Mouse (Mus musculus) hindbrain, embryonic 16.5 days (tissue): ENCODE data around the gene Cacna1a. TPM values are rescaled to one million over a fixed set of nuclear protein-coding genes. Genes with fewer than 3 reads are reported as not detected.
"Not testable (repeated sequence)": the region's sequence is repeated elsewhere in the genome, so short reads cannot be mapped to it uniquely, and the experiment has no call there.

Source experiments
- ATAC-seq: fragments of 200-750 bp; cut with Nextera tagmentation; 2 replicates; pipeline ENCODE4 v1.8.0; 2017; ENCODE audit warnings: moderate TSS enrichment, moderate library complexity
- H3K27ac ChIP-seq: fragments of 300-500 bp; sonication (generic); 2 replicates; pipeline ENCODE4 v1.5.1; 2014; ENCODE audit warnings: low read depth, mild to moderate bottlenecking, control low read depth, low read length, moderate library complexity
- H3K27me3 ChIP-seq: fragments of 300-500 bp; sonication (generic); replicated peaks from 2 replicates; pipeline ENCODE4 v1.6.1; 2014; ENCODE audit warnings: low read length; ENCODE audit not compliant: control insufficient read depth, insufficient read depth
- H3K36me3 ChIP-seq: fragments of 300-500 bp; sonication (generic); 2 replicates; pipeline ENCODE4 v1.6.1; 2014; ENCODE audit warnings: mild to moderate bottlenecking, low read length, moderate library complexity, mixed read lengths; ENCODE audit not compliant: control insufficient read depth, insufficient read depth
- H3K4me1 ChIP-seq: fragments of 300-500 bp; sonication (generic); 2 replicates; pipeline ENCODE4 v1.6.1; 2014; ENCODE audit warnings: low read depth, low read length; ENCODE audit not compliant: control insufficient read depth, insufficient read depth
- H3K4me2 ChIP-seq: fragments of 300-500 bp; sonication (generic); 2 replicates; pipeline ENCODE4 v1.6.1; 2014; ENCODE audit warnings: mild to moderate bottlenecking, low read length, control low read depth, moderate library complexity
- H3K4me3 ChIP-seq: fragments of 300-500 bp; sonication (generic); 2 replicates; pipeline ENCODE4 v1.5.1; 2014; ENCODE audit warnings: mild to moderate bottlenecking, low read length, control low read depth, moderate library complexity
- H3K9ac ChIP-seq: fragments of 300-500 bp; sonication (generic); 2 replicates; pipeline ENCODE4 v1.6.1; 2014; ENCODE audit warnings: low read depth, mild to moderate bottlenecking, control low read depth, low read length, moderate library complexity
- H3K9me3 ChIP-seq: fragments of 300-500 bp; sonication (generic); 2 replicates; pipeline ENCODE4 v1.6.1; 2014; ENCODE audit warnings: mild to moderate bottlenecking, low read length, moderate library complexity; ENCODE audit not compliant: control insufficient read depth
- WGBS: fragments of 180-500 bp; shearing (Covaris S2); extraction: QIAGEN DNeasy Blood & Tissue Kit; methylation state at CpG from one replicate; pipeline ENCODE4 v1.1.7; 2014; 5-methylcytosine and 5-hydroxymethylcytosine counted together
- polyA plus RNA-seq: library from polyadenylated mRNA; unstranded; fragments of >200 nt; fragmentation: Nextera tagmentation; extraction: Ambion mirVana; gene quantifications from 2 replicates; pipeline ENCODE4 v1.2.1, GENCODE M21; 2015

The Cacna1a gene
- polyA plus RNA-seq, 1 experiment from 2014 or later: 17.1 TPM

DNA sequence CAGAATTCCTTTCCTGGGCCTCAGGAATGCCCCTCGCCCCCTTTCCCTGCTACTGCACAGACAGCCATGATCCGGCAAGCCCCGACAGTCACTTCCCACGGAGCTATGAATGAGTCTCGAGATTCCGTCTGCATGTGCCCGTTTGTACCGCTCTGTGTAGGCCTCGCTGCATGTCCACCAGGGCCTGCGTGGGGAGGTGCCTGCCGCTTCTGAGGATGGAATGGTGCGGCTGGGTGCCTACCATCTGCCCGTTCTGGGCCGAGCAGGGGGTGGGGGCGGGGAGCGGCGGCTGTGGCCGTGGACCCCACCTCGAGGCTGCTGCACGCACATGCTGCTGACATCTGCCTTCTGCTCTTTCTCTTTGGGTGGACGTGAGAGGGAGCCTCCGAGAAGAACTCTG, 228.8 kb downstream of the Cacna1a start:
- H3K27me3 ChIP-seq: no peaks in the 10 kb centered on the region
- H3K9me3 ChIP-seq: no peaks in the 10 kb centered on the region
- 34% methylated on average over 21 of the region's 22 CpGs for WGBS
- H3K4me2 ChIP-seq: no peak overlapping the region
- H3K4me3 ChIP-seq: no peak overlapping the region
- H3K4me1 ChIP-seq: no peaks in the 10 kb centered on the region; the same call in 1 of the 2 replicates
- ATAC-seq: no peak
- peak overlapping the region; percentile 5; the same call in 1 of the 2 replicates for H3K27ac ChIP-seq
- H3K9ac ChIP-seq: no peak overlapping the region
- H3K36me3 ChIP-seq: no peaks in the 10 kb centered on the region

DNA sequence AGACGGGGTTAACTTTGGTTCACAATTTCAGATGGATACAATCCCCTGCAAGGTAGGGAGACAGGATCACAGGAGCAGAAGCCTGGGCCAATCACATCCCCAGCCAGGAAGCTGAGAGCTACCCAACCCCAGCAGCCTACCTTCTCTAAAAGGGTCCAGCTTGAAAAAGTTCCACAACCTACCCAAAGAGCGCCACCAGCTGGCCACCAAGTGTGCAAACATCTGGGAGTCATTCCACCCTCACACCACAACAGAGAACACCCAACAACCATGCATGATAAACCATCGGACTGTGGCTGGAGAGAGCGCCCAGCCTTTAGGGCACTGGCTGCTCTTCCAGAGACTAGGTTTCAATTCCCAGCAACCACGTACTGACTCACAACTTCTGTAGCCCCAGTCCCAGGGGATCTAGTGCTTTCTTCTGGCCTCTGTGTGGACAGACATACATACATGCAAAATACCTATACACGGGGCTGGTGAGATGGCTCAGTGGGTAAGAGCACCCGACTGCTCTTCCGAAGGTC, 232.9 kb downstream of the Cacna1a start:
- Histone ChIP-seq H3K27me3 (no peaks in the 10 kb centered on the region), H3K4me2 (no peak overlapping the region), H3K27ac (no peak overlapping the region), H3K4me3 (no peak overlapping the region), H3K9me3 (no peaks in the 10 kb centered on the region), H3K36me3 (no peaks in the 10 kb centered on the region), H3K4me1 (no peaks in the 10 kb centered on the region; the same call in 1 of the 2 replicates), H3K9ac (no peak overlapping the region)
- WGBS: 78% methylated on average over 8 of the region's 8 CpGs
- no peak for ATAC-seq

- H3K4me1 ChIP-seq, H3K36me3 ChIP-seq, H3K27me3 ChIP-seq, H3K27ac ChIP-seq, H3K9me3 ChIP-seq, ATAC-seq, H3K4me3 ChIP-seq, H3K4me2 ChIP-seq, H3K9ac ChIP-seq: not testable (repeated sequence)
- 74% methylated on average over 4 of the region's 4 CpGs for WGBS
Measured at GRCm38 (mm10) chr8:84623425-84623824, 235.2 kb downstream of the Cacna1a start.

DNA sequence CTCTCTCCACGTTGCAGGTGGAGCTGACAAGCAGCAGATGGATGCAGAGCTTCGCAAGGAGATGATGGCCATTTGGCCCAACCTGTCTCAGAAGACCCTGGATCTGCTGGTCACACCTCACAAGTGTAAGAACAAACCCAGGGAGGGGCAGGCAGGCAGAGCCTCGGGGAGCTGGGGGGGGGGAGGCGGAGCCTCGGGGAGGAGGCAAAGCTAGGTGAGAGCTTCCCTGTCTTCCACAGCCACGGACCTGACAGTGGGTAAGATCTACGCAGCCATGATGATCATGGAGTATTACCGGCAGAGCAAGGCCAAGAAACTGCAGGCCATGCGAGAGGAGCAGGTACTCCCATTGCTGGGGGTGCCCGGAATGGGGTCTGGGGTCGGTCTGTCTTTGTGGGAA, 241.3 kb downstream of the Cacna1a start:
- ATAC-seq: no peak
- Histone ChIP-seq H3K27ac (no peak overlapping the region), H3K4me3 (no peak overlapping the region), H3K4me1 (no peaks in the 10 kb centered on the region; the same call in none of the 2 replicates), H3K36me3 (peaks cover 13% of the 10 kb centered on the region; the same call in 1 of the 2 replicates), H3K4me2 (no peak overlapping the region), H3K9me3 (no peaks in the 10 kb centered on the region), H3K9ac (no peak overlapping the region), H3K27me3 (no peaks in the 10 kb centered on the region)
- 84% methylated on average over 11 of the region's 11 CpGs for WGBS

GRCm38 (mm10) chr8:84630145-84630544, 241.9 kb downstream of the Cacna1a start:
- H3K36me3 ChIP-seq: peaks cover 13% of the 10 kb centered on the region; the same call in 1 of the 2 replicates
- H3K4me1 ChIP-seq: peaks cover 5% of the 10 kb centered on the region
- H3K4me2 ChIP-seq: no peak overlapping the region
- WGBS: 88% methylated on average over 4 of the region's 4 CpGs
- no peaks in the 10 kb centered on the region for H3K9me3 ChIP-seq
- no peaks in the 10 kb centered on the region for H3K27me3 ChIP-seq
- no peak overlapping the region for H3K4me3 ChIP-seq
- H3K9ac ChIP-seq: no peak overlapping the region
- H3K27ac ChIP-seq: no peak overlapping the region
- ATAC-seq: no peak

DNA sequence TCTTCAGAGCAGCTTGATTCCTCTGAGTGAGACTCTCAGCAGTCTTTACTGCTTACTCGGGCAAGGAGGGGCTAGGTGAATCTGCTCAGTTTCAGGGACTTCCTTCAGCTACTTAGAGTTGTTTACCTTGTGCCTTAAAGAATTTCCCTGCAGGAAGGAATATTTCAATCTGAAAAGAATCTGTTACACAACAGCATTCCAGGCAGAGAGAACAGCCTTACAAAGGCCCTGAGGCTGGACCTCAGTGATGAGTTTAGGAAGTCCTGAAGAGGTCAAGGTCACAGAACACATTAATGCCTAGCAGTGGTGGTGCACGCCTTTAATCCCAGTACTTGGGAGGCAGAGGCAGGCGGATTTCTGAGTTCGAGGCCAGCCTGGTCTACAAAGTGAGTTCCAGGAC, 243.6 kb downstream of the Cacna1a start:
- H3K27me3 ChIP-seq: no peaks in the 10 kb centered on the region
- peaks cover 13% of the 10 kb centered on the region; the same call in 1 of the 2 replicates for H3K36me3 ChIP-seq
- H3K27ac ChIP-seq: no peak overlapping the region
- no peak for ATAC-seq
- H3K4me2 ChIP-seq: no peak overlapping the region
- H3K4me1 ChIP-seq: peaks cover 10% of the 10 kb centered on the region
- no peaks in the 10 kb centered on the region for H3K9me3 ChIP-seq
- H3K9ac ChIP-seq: no peak overlapping the region
- H3K4me3 ChIP-seq: no peak overlapping the region
- WGBS: 88% methylated on average over 4 of the region's 4 CpGs

- H3K27ac ChIP-seq: no peak overlapping the region
- no peak overlapping the region for H3K9ac ChIP-seq
- H3K4me1 ChIP-seq: peaks cover 16% of the 10 kb centered on the region
- no peak for ATAC-seq
- no peak overlapping the region for H3K4me2 ChIP-seq
- peaks cover 13% of the 10 kb centered on the region; the same call in 1 of the 2 replicates for H3K36me3 ChIP-seq
- no peak overlapping the region for H3K4me3 ChIP-seq
- H3K9me3 ChIP-seq: no peaks in the 10 kb centered on the region
- WGBS: 47% methylated on average over 10 of the region's 10 CpGs
- no peaks in the 10 kb centered on the region for H3K27me3 ChIP-seq
Measured at GRCm38 (mm10) chr8:84633841-84634584, 245.8 kb downstream of the Cacna1a start.

- Histone ChIP-seq H3K4me1 (peaks cover 16% of the 10 kb centered on the region), H3K9ac (peak overlapping the region; percentile 39; the same call in 1 of the 2 replicates), H3K9me3 (no peaks in the 10 kb centered on the region), H3K27ac (peak overlapping the region; percentile 67), H3K27me3 (no peaks in the 10 kb centered on the region), H3K36me3 (peaks cover 13% of the 10 kb centered on the region; the same call in 1 of the 2 replicates), H3K4me3 (no peak overlapping the region), H3K4me2 (no peak overlapping the region)
- ATAC-seq: no peak
- WGBS: 24% methylated on average over 9 of the region's 9 CpGs
Measured at GRCm38 (mm10) chr8:84634849-84635304, 246.6 kb downstream of the Cacna1a start.

DNA sequence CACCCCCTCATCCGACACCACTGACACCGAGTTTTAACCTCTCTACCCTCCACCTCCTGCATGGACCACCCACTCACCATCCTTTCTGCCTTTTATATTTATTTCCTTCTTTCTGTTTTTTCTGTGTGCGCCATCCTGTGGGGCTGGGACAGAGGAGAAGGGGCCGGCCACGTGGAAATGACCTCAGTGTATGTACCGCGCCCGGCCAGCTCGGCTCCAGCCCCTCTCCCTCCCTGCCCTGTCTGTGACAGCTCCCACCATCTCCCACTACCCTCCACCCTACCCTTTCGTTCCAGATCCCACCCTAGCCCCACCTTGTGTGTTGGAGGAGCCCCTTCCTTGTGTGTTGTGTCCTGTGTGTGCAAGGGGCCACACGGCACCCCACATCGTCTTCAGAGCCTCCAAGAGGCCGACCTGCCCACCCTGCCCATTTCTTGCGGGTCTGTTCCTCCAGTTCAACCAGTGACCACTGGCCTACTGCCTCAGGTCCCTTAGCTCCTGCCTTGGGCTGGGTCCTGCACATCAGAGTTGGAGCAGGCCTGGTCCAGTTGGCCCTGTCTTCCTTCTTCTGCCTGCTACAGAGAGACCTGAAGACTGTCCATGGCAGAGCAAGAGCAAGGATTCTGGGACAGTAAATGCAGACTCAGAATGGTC, 247.3 kb downstream of the Cacna1a start:
- H3K9ac ChIP-seq: peak overlapping the region; percentile 27; the same call in 1 of the 2 replicates
- H3K4me2 ChIP-seq: no peak overlapping the region
- no peaks in the 10 kb centered on the region for H3K27me3 ChIP-seq
- H3K4me3 ChIP-seq: no peak overlapping the region
- H3K9me3 ChIP-seq: no peaks in the 10 kb centered on the region
- H3K4me1 ChIP-seq: peaks cover 20% of the 10 kb centered on the region
- 64% methylated on average over 14 of the region's 14 CpGs for WGBS
- H3K27ac ChIP-seq: peak overlapping the region; percentile 67
- ATAC-seq: no peak
- peaks cover 11% of the 10 kb centered on the region; the same call in 1 of the 2 replicates for H3K36me3 ChIP-seq
